Mouse (Mus musculus): ENCODE measurements at regions not wholly inside any gene's neighbourhood (a gene's known extent, or its start where the extent isn't known, plus 50 kb on each side); places are given as distances from the start of the nearest gene placed in this dataset.

DNA sequence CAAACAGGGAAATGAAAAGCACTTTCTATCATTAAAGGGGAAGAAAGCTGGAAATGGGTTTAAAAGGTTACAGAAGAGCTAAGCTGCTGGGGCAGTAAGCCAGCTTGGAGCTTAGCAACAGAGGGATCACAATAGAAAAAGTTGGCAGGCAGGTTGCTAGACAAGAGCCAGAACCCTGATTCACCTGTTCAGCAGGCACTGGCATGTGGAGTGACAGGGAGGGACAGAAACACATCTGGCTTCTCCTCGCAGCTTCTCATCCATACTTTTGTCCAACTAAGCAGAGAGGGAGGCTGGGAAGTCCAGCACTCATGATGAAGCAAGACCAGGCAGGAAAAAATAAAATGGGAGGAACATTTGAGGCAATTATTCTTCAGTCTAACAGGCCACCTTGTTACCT is 81.3 kb upstream of the Thrb start:
- Histone ChIP-seq H3K36me3 (no peaks in the 10 kb centered on the region), H3K4me3 (no peak overlapping the region), H3K27ac (no peak overlapping the region), H3K9me3 (no peaks in the 10 kb centered on the region), H3K27me3 (ENCODE audit: insufficient read depth, poor library complexity, severe bottlenecking) (no peaks in the 10 kb centered on the region), H3K4me1 (no peaks in the 10 kb centered on the region)
- 75% methylated on average over 1 of the region's 1 CpGs for WGBS
- no peak for DNase-seq (ENCODE audit: low spot score)

- Histone ChIP-seq H3K27ac (no peak overlapping the region), H3K4me3 (no peak overlapping the region), H3K9me3 (no peaks in the 10 kb centered on the region), H3K36me3 (no peaks in the 10 kb centered on the region), H3K27me3 (ENCODE audit: insufficient read depth, poor library complexity, severe bottlenecking) (no peaks in the 10 kb centered on the region), H3K4me1 (no peaks in the 10 kb centered on the region)
- no peak for DNase-seq (ENCODE audit: low spot score)
Measured at GRCm38 (mm10) chr14:17589595-17589994, 70.5 kb upstream of the Thrb start.

GRCm38 (mm10) chr14:17599553-17599952 is 60.5 kb upstream of the Thrb start:
- Histone ChIP-seq H3K4me3 (no peak overlapping the region), H3K9me3 (no peaks in the 10 kb centered on the region), H3K36me3 (no peaks in the 10 kb centered on the region), H3K27me3 (ENCODE audit: insufficient read depth, poor library complexity, severe bottlenecking) (no peaks in the 10 kb centered on the region), H3K4me1 (no peaks in the 10 kb centered on the region), H3K27ac (no peak overlapping the region)
- no peak for DNase-seq (ENCODE audit: low spot score)
- 71% methylated on average over 5 of the region's 5 CpGs for WGBS

GRCm38 (mm10) chr14:17602357-17602756 is 57.7 kb upstream of the Thrb start:
- no peaks in the 10 kb centered on the region for H3K9me3 ChIP-seq
- no peaks in the 10 kb centered on the region for H3K36me3 ChIP-seq
- no peaks in the 10 kb centered on the region for H3K4me1 ChIP-seq
- no peak overlapping the region for H3K27ac ChIP-seq
- no peak overlapping the region for H3K4me3 ChIP-seq
- DNase-seq (ENCODE audit: low spot score), result no peak
- no peaks in the 10 kb centered on the region for H3K27me3 ChIP-seq (ENCODE audit: insufficient read depth, poor library complexity, severe bottlenecking)
- WGBS, result 80% methylated on average over 1 of the region's 1 CpGs

GRCm38 (mm10) chr14:17606018-17606417 is 54.0 kb upstream of the Thrb start:
- Histone ChIP-seq H3K9me3 (no peaks in the 10 kb centered on the region), H3K27me3 (ENCODE audit: insufficient read depth, poor library complexity, severe bottlenecking) (no peaks in the 10 kb centered on the region), H3K4me3 (no peak overlapping the region), H3K36me3 (no peaks in the 10 kb centered on the region), H3K27ac (no peak overlapping the region), H3K4me1 (no peaks in the 10 kb centered on the region)
- no peak for DNase-seq (ENCODE audit: low spot score)
- 64% methylated on average over 3 of the region's 3 CpGs for WGBS

DNA sequence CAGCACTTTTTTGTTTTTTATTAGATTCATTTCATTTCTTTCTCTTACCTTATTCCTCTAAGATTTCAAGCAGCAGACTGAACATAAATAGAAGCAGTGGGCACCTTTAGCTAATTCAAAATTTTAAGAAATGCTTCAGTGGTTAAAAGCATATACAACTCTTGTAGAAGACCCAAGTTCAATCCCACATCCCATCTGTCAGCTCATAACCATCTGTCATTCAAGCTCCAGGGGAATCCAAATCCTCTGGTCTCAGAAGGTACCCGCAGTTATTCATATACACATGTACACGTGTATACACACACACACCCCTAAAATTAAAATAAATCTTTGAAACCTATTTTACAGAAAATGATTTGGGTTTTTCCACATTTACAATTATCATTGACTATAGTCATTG is 52.9 kb upstream of the Thrb start:
- whole genome bisulfite sequencing, result 74% methylated on average over 2 of the region's 2 CpGs
- H3K4me3 ChIP-seq, result no peak overlapping the region
- H3K4me1 ChIP-seq, result no peaks in the 10 kb centered on the region
- H3K36me3 ChIP-seq, result no peaks in the 10 kb centered on the region
- H3K27ac ChIP-seq, result no peak overlapping the region
- DNase-seq (ENCODE audit: low spot score), result no peak
- no peaks in the 10 kb centered on the region for H3K9me3 ChIP-seq
- H3K27me3 ChIP-seq (ENCODE audit: insufficient read depth, poor library complexity, severe bottlenecking), result no peaks in the 10 kb centered on the region

Measured in heart, embryonic 10.5 days (tissue).